Mouse (Mus musculus): ENCODE measurements at regions not wholly inside any gene's neighbourhood (a gene's known extent, or its start where the extent isn't known, plus 50 kb on each side); places are given as distances from the start of the nearest gene placed in this dataset.

DNA sequence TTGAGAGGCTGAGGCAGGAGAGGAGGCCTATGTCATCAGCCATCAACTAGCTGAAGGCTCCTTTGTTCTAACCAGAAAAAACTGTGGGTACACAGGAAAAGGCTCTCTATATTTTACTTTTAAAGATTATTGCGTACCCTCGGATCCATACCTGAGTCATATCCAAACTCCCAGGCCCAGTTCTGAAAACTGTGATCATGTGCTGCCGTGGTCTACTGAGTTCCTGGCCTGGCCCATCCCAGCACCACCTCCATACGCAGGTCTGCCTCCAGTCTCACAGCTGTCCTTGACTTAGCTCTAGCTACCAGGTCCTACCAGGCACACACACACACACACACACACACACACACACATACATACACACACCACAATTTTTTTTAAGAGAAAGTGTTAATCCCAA is 87.0 kb upstream of the Hs6st1 start:
- no peak for TF ChIP-seq CTCF (IDR thresholded peaks at IDR 0.05; ENCODE audit: insufficient read depth, low read depth, low read length)
- TF ChIP-seq POLR2A (IDR thresholded peaks at IDR 0.05; ENCODE audit: insufficient read depth, low read depth, low read length), result no peak

Data from olfactory bulb, adult 2 months (tissue).